Mouse (Mus musculus) CH12F3 (cell line): ENCODE results near the gene Bdh1.
"Not testable (repeated sequence)": the region's sequence is repeated elsewhere in the genome, so short reads cannot be mapped to it uniquely, and the experiment has no call there.

Experiments used
- in situ Hi-C: fragments of 300-500 bp; cut with MboI; formaldehyde crosslinking; loops from 2 replicates; pipeline ENCODE4 v1.14.3; 2020; ENCODE audit warnings: low sequenced_read_pairs

The Bdh1 gene

DNA sequence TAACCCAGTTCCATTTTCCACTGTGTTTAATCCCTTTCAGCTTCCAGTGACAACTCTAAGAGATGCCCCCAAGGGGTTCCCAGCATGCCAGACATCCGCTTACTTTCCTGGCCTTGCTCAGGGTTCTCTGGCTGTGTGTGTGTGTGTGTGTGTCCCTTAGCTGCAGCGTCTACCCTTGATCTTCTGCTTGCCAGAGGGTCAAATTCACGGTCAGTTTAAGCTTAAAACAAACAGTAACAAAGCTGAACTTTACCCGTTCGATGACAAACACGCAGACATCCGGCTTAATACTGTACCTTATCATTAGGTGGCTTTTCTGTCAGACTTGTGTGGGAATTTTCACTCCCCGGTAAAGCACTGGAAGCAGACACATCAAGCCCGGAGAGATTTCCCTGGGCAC, at the start of gene Bdh1:
Bdh1 (plus strand) TSS at position 281 of the 400 bp plus-strand sequence.
- in situ Hi-C loops, result no loop called here

GRCm38 (mm10) chr16:31372316-31372715, 49.8 kb upstream of the Bdh1 start:
- in situ Hi-C loops, result loop anchor here (25.0 kb wide), 1 partner anchor 785 kb away; the partner anchor contains the start of genes Fam43a and Lsg1

GRCm38 (mm10) chr16:31375877-31376582, 46.0 kb upstream of the Bdh1 start:
- in situ Hi-C loops, result not testable (repeated sequence)

DNA sequence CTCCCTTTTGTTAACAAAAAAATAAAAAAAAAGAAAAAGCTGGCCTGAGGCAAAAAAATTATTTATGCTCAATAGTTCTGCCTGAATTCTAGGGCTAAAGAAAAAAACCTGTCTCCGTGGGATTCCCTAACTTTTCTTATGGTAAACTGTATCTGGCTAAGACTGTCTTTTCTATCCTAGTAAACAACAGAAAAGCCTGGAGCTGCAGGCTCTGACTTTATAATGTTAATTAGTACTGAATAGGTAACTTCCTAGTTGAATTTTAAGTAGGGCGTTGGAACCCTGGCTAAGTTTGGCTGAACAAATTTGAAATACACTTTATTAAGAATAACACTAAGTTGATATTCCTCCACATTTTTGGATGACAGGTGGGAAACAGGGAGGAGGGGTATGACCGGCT, 33.8 kb upstream of the Bdh1 start:
- in situ Hi-C loops, result not testable (repeated sequence)

GRCm38 (mm10) chr16:31399231-31399630, 22.8 kb upstream of the Bdh1 start:
- in situ Hi-C loops, result no loop called here

DNA sequence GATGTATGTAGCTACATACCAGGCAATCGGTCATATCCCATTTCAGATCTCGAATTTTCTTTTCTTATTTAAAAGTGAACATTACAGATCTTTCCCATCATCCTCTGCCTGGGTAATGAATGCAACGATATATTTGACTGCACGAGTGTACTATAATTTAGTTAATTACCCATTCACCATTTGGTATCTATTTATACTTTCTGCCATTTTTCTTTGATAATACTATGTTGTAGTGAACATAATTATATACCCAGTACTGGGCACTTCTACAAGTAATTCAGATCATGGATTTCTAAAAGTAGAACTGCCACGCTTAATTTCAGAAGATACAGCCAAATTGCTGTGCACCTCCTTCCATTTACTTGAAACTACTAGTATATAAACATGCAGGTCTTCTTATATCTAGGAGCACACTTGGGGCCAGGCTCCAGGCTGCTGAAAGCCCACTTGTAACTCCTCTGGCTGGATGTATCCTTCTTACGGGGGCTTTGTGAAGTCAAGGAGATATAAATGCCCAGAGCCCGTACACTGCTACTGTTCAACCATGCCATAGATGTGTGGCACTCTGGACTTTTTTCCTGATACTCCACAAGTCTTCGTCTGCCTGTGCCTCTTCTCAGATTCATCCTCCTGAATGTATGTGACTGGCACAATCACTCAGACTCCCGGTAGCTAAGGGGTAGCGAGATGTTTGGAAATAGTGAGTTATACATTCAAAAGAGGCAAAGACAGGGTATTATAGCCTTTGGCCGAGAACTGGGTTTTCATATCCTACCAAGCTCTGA, 21.0 kb upstream of the Bdh1 start:
- in situ Hi-C loops, result no loop called here

- in situ Hi-C loops, result no loop called here
Observed at GRCm38 (mm10) chr16:31402096-31402495, 20.0 kb upstream of the Bdh1 start.

- in situ Hi-C loops, result no loop called here
Observed at GRCm38 (mm10) chr16:31403971-31404370, 18.1 kb upstream of the Bdh1 start.

- in situ Hi-C loops, result no loop called here
Observed at GRCm38 (mm10) chr16:31405040-31405439, 17.0 kb upstream of the Bdh1 start.

DNA sequence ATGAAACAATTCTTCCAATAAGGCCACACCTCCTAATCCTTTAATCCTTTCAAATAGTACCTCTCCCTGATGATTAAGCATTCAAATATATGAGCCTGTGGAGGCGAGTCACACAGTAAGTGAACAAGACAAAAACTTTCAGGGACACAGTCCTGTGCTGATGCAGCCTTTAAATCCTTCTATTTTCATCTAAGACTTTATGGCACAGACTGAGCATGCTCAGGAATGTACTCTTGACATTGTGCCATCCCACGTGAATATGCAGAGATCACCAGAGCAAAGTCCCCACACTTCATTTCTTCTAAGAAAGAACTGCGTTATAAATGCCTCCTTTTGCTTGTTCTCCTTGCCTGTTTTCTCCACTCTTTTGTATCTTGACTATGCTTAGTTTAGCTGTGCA, 14.2 kb upstream of the Bdh1 start:
- in situ Hi-C loops, result no loop called here

DNA sequence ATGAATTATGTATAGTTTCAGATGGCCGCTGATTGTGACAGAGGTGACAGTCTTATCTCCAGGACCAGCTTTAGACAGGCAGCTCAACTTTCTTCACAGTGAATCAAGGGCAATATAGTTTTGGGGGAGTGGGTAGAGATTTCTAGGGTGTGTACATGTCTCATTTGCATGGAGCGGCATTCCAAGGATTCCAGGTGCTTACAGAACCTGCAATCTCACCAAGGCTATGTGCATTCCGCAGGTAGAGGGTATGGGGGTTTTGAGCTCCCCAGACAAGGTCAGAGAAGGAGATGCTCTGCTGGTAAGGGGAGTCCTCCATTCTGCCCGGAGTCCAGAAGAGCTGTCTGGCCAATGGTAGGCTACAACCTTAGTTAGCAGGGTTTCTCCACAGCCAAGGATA, 11.1 kb upstream of the Bdh1 start:
- in situ Hi-C loops, result no loop called here

- in situ Hi-C loops, result no loop called here
Observed at GRCm38 (mm10) chr16:31412321-31412720, 9.8 kb upstream of the Bdh1 start.

DNA sequence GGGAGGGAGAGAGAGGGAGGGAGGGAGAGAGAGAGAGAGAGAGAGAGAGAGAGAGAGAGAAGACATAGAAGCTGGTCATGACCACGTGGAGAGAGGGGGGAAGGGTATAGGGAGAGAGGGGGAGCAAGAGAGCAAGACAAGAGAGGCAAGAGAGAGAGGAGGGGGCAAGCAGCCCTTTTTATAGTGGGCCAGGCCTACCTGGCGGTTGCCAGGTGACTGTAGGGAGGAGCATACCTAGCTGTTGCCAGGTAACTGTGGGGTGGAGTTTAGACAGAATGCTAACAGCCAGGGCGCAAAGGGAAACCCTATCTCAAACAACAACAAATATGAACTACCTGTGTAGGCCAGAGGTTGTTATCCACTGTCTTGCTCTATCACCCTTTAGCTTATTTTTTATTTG, 8.3 kb upstream of the Bdh1 start:
- in situ Hi-C loops, result no loop called here

GRCm38 (mm10) chr16:31415885-31416450, 6.1 kb upstream of the Bdh1 start:
- in situ Hi-C loops, result no loop called here

GRCm38 (mm10) chr16:31418704-31419103, 3.4 kb upstream of the Bdh1 start:
- in situ Hi-C loops, result no loop called here

GRCm38 (mm10) chr16:31419457-31419856, 2.6 kb upstream of the Bdh1 start:
- in situ Hi-C loops, result no loop called here

DNA sequence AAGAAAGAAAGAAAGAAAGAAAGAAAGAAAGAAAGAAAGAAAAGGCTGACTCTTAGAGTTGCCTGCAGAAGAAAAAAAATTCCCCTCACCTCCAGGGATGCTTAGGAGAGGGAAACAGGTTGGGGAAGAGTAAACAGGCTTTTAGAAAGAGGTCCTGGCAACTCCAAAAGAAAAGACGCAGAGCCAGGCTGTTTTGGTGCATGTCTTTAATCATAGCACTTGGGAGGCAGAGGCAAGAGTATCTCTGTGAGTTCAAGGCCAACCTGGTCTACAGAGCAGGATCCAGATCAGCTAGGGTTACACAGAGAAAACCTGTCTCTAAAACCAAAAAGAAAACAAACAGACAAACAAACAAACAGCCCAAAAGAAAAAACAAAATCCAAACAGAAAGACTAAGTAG, 642 bp downstream of the Bdh1 start:
- in situ Hi-C loops, result no loop called here

DNA sequence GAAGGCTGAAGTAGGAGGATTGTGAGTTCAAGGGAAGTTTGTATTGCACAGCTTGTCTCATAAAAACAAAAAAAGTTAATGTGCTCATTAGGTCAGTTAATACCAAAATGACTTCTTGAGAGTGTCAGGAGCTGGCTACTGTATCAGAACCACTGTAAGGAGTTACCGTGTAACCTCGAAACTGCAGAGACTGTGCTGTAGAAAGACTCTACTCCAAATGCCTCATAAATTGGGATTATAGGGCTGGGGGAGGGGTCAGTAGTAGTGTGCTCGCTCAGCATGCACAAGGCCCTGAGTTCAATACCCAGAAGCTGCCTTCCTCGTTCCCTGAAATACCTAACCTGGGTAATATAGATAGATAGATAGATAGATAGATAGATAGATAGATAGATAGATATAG, 1.3 kb downstream of the Bdh1 start:
- in situ Hi-C loops, result no loop called here

DNA sequence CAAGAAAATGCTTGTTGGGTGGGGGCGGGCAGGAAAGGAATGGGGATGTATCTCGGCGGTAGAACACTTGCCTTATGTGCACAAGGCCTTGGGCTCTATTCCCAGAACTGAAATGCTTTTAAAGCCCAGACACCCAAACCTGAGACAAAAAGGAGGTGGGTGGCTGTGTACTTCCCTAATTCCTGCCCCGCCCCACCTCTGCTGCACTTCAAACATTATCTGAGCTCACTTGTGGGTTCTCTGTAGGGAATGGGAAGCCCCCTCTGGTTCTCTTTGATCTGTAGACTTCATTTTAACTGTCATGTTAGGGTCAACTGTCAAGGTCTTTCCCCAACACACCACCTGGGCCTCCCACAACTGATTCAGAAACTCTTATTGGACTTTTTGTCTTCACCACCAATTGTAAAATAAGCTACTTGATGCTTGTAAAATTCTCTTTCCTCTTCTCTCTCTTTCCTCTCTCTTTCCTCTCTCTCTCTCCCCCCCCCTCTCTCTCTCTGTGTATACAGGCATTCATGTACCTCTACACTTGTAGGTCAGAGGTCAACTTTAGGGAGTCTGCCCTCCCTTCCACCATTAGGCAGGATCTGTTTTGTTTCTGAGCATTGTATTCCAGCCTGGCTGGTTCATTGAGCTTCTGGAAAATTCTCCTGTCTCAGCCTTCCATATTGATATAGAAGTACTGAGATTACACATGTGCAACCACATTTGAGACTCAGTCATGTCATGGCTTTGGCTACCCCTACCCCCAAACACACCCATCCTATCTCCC, 2.5 kb downstream of the Bdh1 start:
- in situ Hi-C loops, result no loop called here

DNA sequence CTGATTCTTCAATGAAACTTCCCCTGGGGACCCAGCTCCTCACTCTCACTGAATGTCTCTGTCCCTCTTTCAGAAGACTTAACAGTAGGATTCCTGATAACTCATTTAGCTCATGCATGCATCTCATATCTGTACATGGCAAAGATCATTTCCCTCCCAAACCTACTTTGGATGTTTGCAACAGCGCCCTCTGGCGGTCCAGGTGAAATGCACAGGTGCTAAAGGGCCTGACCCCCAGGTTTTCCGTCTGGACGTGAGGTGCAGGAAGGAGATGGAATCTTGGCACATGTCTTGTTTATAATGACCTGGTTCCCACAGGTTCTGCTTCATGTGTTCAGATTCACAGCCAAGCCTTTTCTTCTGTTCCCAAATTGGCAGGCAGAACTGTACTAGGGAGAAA, 3.4 kb downstream of the Bdh1 start:
- in situ Hi-C loops, result no loop called here

- in situ Hi-C loops, result no loop called here
Observed at GRCm38 (mm10) chr16:31426496-31427126, 4.5 kb downstream of the Bdh1 start.
